In genomic region chr11:63953887-63954286, GRCm38 (mm10) we compare ENCODE assay signal across 24 mouse cellular contexts.
"Had no signal": no experiment of that assay in that cellular context is flagged by ENCODE, and none has a peak within 500 bp of the region (broad histone marks: within the 10 kb centered on the region; RNA-seq: fewer than 3 reads in every experiment).

No protein-coding gene starts in this region.

- H3K9ac ChIP-seq: heart, embryonic 13.5 days; heart, embryonic 15.5 days; hindbrain, embryonic 13.5 days; hindbrain, embryonic 15.5 days; limb, embryonic 12.5 days had no signal

- H3K36me3 ChIP-seq: heart, embryonic 10.5 days; heart, embryonic 13.5 days; heart, embryonic 15.5 days; hindbrain, embryonic 13.5 days; hindbrain, embryonic 15.5 days; limb, embryonic 10.5 days; limb, embryonic 12.5 days had no signal

- DNase-seq: gastrocnemius, adult 2 months; gastrocnemius, postnatal 10 days; gastrocnemius, postnatal 25 days; heart, adult 18-20 months; heart, postnatal 14 days; heart, postnatal 36 days; kidney, adult 18-20 months; kidney, adult 8-10 months; kidney, postnatal 10 days; kidney, postnatal 25 days; kidney, postnatal 4 days; liver had no signal

- ATAC-seq: hindbrain, postnatal 0 days; intestine, postnatal 0 days had no signal

- H3K4me3 ChIP-seq: gastrocnemius, adult 2 months; heart, embryonic 10.5 days; heart, embryonic 13.5 days; heart, embryonic 15.5 days; hindbrain, embryonic 13.5 days; hindbrain, embryonic 15.5 days; layer of hippocampus, adult 2 months; left cerebral cortex, adult 2 months; limb, embryonic 10.5 days; limb, embryonic 12.5 days had no signal

- H3K4me2 ChIP-seq: heart, embryonic 13.5 days; heart, embryonic 15.5 days; hindbrain, embryonic 13.5 days; hindbrain, embryonic 15.5 days; limb, embryonic 12.5 days; liver, embryonic 11.5 days had no signal

- H3K9me3 ChIP-seq: heart, embryonic 10.5 days; heart, embryonic 13.5 days; heart, embryonic 15.5 days; hindbrain, embryonic 13.5 days; hindbrain, embryonic 15.5 days; limb, embryonic 10.5 days; limb, embryonic 12.5 days had no signal

- H3K27ac ChIP-seq: gastrocnemius, adult 2 months; heart, embryonic 10.5 days; heart, embryonic 13.5 days; heart, embryonic 15.5 days; hindbrain, embryonic 13.5 days; hindbrain, embryonic 15.5 days; hindbrain, postnatal 0 days; layer of hippocampus, adult 2 months; left cerebral cortex, adult 2 months; limb, embryonic 10.5 days; limb, embryonic 12.5 days had no signal
